Mouse (Mus musculus): Measurements from ENCODE around the gene Aldh16a1. TPM values are rescaled to one million over a fixed set of nuclear protein-coding genes. Genes with fewer than 3 reads are reported as not detected.

The Aldh16a1 gene
- polyA plus RNA-seq, 2 experiments from 2014 or later = 21.4 to 27.4 TPM

Other genes with a start within 250 kb of the Aldh16a1 start
- gene Ap2a1, start 225.1 kb downstream of the Aldh16a1 start, polyA plus RNA-seq (2017; shearing (Covaris generic)) = 1 to 10 TPM; 6.8 to 8.0 TPM
- gene Tsks, start 211.4 kb downstream of the Aldh16a1 start, polyA plus RNA-seq (2017; shearing (Covaris generic)) = not detected
- gene Cpt1c, start 179.7 kb downstream of the Aldh16a1 start, polyA plus RNA-seq (2017; shearing (Covaris generic)) = under 1 TPM; 0.80 to 0.98 TPM
- gene Prmt1, start 168.0 kb downstream of the Aldh16a1 start, polyA plus RNA-seq (2017; shearing (Covaris generic)) = 100 to 1,000 TPM in 1 of 2 experiments, 10 to 100 TPM in 1; 38.0 to 103 TPM
- 100 to 1,000 TPM in 1 of 2 experiments, 10 to 100 TPM in 1; 88.9 to 129 TPM for gene Irf3, start 156.9 kb downstream of the Aldh16a1 start, polyA plus RNA-seq (2017; shearing (Covaris generic))
- 10 to 100 TPM; 18.4 to 31.8 TPM for gene Bcl2l12, start 155.9 kb downstream of the Aldh16a1 start, polyA plus RNA-seq (2017; shearing (Covaris generic))
- 1 to 10 TPM; 8.6 to 8.7 TPM for gene Scaf1, start 138.2 kb downstream of the Aldh16a1 start, polyA plus RNA-seq (2017; shearing (Covaris generic))
- gene Rras, start 136.6 kb downstream of the Aldh16a1 start, polyA plus RNA-seq (2017; shearing (Covaris generic)) = 1 to 10 TPM; 4.5 to 6.1 TPM
- 10 to 100 TPM in 1 of 2 experiments, 1 to 10 TPM in 1; 9.5 to 11.4 TPM for gene Prr12, start 101.7 kb downstream of the Aldh16a1 start, polyA plus RNA-seq (2017; shearing (Covaris generic))
- gene Nosip, start 92.2 kb downstream of the Aldh16a1 start, polyA plus RNA-seq (2017; shearing (Covaris generic)) = 100 to 1,000 TPM; 143 to 161 TPM
- gene Prrg2, start 91.9 kb downstream of the Aldh16a1 start, polyA plus RNA-seq (2017; shearing (Covaris generic)) = 1 to 10 TPM in 1 of 2 experiments, under 1 TPM in 1; 0.41 to 1.2 TPM
- 1 to 10 TPM; 4.7 to 5.4 TPM for gene Rcn3, start 62.4 kb downstream of the Aldh16a1 start, polyA plus RNA-seq (2017; shearing (Covaris generic))
- 1 to 10 TPM in 1 of 2 experiments, under 1 TPM in 1; 0.78 to 1.1 TPM for gene Fcgrt, start 50.7 kb downstream of the Aldh16a1 start, polyA plus RNA-seq (2017; shearing (Covaris generic))
- 1,000 to 10,000 TPM; 4,562 to 5,652 TPM for gene Rps11, start 30.1 kb downstream of the Aldh16a1 start, polyA plus RNA-seq (2017; shearing (Covaris generic))
- 1,000 to 10,000 TPM; 7,090 to 8,122 TPM for gene Rpl13a, start 25.8 kb downstream of the Aldh16a1 start, polyA plus RNA-seq (2017; shearing (Covaris generic))
- gene Gm45713, start 18.4 kb downstream of the Aldh16a1 start, polyA plus RNA-seq (2017; shearing (Covaris generic)) = not detected
- 100 to 1,000 TPM; 118 to 125 TPM for gene Flt3l, start 18.2 kb downstream of the Aldh16a1 start, polyA plus RNA-seq (2017; shearing (Covaris generic))
- 10 to 100 TPM; 44.4 to 53.0 TPM for gene Pih1d1, start 281 bp downstream of the Aldh16a1 start, polyA plus RNA-seq (2017; shearing (Covaris generic))
- gene Slc17a7, start 9.4 kb upstream of the Aldh16a1 start, polyA plus RNA-seq (2017; shearing (Covaris generic)) = not detected
- not detected for gene Gfy, start 25.0 kb upstream of the Aldh16a1 start, polyA plus RNA-seq (2017; shearing (Covaris generic))
- not detected for gene Pth2, start 26.4 kb upstream of the Aldh16a1 start, polyA plus RNA-seq (2017; shearing (Covaris generic))
- under 1 TPM; 0.24 to 0.34 TPM for gene Ccdc155, start 50.3 kb upstream of the Aldh16a1 start, polyA plus RNA-seq (2017; shearing (Covaris generic))
- gene Dkkl1, start 57.6 kb upstream of the Aldh16a1 start, polyA plus RNA-seq (2017; shearing (Covaris generic)) = 10 to 100 TPM; 20.6 to 24.7 TPM
- 1 to 10 TPM; 1.5 to 2.8 TPM for gene Tead2, start 61.2 kb upstream of the Aldh16a1 start, polyA plus RNA-seq (2017; shearing (Covaris generic))
- 100 to 1,000 TPM; 420 to 495 TPM for gene Cd37, start 84.5 kb upstream of the Aldh16a1 start, polyA plus RNA-seq (2017; shearing (Covaris generic))
- not detected for gene Slc6a16, start 86.5 kb upstream of the Aldh16a1 start, polyA plus RNA-seq (2017; shearing (Covaris generic))
- not detected for gene Slc6a21, start 122.9 kb upstream of the Aldh16a1 start, polyA plus RNA-seq (2017; shearing (Covaris generic))
- gene Trpm4, start 179.2 kb upstream of the Aldh16a1 start, polyA plus RNA-seq (2017; shearing (Covaris generic)) = 10 to 100 TPM; 21.7 to 27.8 TPM
- not detected for gene Hrc, start 180.7 kb upstream of the Aldh16a1 start, polyA plus RNA-seq (2017; shearing (Covaris generic))
- not detected for gene Ppfia3, start 212.4 kb upstream of the Aldh16a1 start, polyA plus RNA-seq (2017; shearing (Covaris generic))
- not detected for gene Lin7b, start 216.0 kb upstream of the Aldh16a1 start, polyA plus RNA-seq (2017; shearing (Covaris generic))
- 100 to 1,000 TPM in 1 of 2 experiments, 10 to 100 TPM in 1; 68.1 to 108 TPM for gene Snrnp70, start 241.2 kb upstream of the Aldh16a1 start, polyA plus RNA-seq (2017; shearing (Covaris generic))

All from activated CD4-positive, CD25-positive, alpha-beta regulatory T cell, adult 4 months (primary cell).